Mouse (Mus musculus) frontal cortex, postnatal 36 days (tissue): ENCODE results near the gene Rnase12.
A peak's percentile ranks its signal among the peaks of the same experiment; 100 is the strongest.
"Not testable (repeated sequence)": the region's sequence is repeated elsewhere in the genome, so short reads cannot be mapped to it uniquely, and the experiment has no call there.

Experiments
- DNase-seq, 2 experiments: peaks; one replicate each; pipeline ENCODE4 v3.0.0; 2022; ENCODE audit warnings: low spot score in 2 of 2

Gene Rnase12

DNA sequence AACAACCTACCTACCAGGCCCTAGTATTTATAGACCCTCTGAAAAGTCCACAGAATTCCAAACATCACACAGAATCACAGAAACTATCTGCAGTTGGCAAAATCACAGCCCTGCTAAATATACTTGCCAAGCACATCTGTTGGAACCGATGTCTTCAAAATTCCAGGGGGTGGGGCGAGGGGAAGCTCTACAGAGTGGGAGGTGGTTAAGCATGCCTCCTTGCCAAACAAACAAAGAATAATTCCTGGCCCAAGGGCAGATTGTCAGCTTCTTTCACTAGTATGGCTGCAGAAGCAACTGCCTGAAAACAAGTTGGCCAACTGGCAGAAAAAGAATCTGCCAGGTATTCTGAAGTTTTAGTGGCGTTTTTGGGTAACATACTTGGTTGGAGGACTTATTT lies 40.2 kb downstream of the Rnase12 start:
- no peak for DNase-seq

DNA sequence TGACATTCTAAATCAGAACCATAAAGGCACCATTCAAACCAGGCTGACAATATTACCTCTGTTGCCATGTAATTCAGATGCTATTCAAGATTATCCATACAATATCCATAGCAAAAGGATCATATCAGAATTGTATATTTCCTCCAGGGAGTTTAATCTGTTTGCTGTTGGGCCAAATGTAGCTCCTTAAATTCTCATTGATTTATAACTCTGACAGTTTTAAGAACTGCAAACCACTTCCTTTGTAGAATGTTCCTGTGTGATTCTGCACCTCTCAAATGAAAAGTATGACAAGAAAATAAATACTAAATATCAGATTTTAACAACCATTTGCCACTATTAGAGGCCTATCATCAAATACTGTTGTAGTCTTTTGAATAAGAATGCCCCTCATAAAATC lies 41.7 kb downstream of the Rnase12 start:
- no peak for DNase-seq

GRCm38 (mm10) chr14:51014724-51015123 lies 42.7 kb downstream of the Rnase12 start:
- DNase-seq, result not testable (repeated sequence)

DNA sequence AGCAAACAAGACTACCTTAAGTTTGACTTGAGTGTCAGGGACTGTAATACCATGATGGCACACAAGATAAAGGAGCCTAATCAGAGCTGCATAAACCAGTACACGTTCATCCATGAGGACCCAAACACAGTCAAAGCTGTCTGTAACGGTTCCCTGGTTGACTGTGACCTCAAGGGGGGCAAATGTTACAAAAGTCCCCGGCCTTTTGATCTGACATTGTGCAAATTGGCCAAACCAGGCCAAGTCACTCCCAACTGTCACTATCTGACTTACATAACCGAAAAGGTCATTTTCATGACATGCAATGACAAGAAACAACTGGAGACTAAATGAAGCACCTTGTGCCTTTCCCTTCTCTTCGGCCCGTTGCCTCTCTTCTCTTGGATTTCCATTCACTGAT lies 47.9 kb downstream of the Rnase12 start:
- DNase-seq, result no peak

DNA sequence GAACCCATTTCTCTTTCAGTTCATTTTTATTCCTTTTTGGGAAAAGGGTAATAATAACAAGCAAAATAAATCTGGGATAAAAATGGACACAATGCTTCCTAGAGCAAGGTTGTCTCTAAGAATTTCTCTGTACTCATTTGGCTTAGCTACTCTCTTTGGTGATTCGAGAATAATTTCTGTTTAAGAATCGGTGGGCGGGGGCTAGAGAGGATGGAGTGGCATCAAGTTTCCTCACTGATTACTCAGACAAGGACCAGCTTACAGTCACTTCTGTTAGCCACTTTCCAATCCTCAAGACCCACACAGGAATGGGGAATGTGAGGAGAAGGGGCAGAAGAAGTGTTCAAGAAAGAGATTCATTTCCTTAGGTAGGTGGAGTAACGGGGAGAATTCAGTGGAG lies 48.7 kb downstream of the Rnase12 start:
- DNase-seq, result no peak

GRCm38 (mm10) chr14:51007914-51008713 lies 49.3 kb downstream of the Rnase12 start:
- peak; percentile 31 to 55 for DNase-seq

- no peak for DNase-seq
Observed at GRCm38 (mm10) chr14:51007152-51007801, 50.2 kb downstream of the Rnase12 start, which contains the start of gene Rnase10. Gene Rnase10 (plus strand): TSS chr14:51007751.
